Mouse (Mus musculus) induced T-regulatory cell, adult 2 months (primary cell): ENCODE data around the gene Pcolce2.
"Not testable (repeated sequence)": the region's sequence is repeated elsewhere in the genome, so short reads cannot be mapped to it uniquely, and the experiment has no call there.

ENCODE experiments used
- DNase-seq: peaks from one replicate; pipeline ENCODE4 v3.0.0-alpha.2; 2012; ENCODE audit warnings: low read depth

Gene Pcolce2

GRCm38 (mm10) chr9:95637271-95638181, at the start of gene Pcolce2:
Pcolce2 (plus strand) TSS chr9:95637601.
- peak; percentile 11 for DNase-seq

- no peak for DNase-seq
Measured at GRCm38 (mm10) chr9:95588070-95588469, 49.3 kb upstream of the Pcolce2 start.

DNA sequence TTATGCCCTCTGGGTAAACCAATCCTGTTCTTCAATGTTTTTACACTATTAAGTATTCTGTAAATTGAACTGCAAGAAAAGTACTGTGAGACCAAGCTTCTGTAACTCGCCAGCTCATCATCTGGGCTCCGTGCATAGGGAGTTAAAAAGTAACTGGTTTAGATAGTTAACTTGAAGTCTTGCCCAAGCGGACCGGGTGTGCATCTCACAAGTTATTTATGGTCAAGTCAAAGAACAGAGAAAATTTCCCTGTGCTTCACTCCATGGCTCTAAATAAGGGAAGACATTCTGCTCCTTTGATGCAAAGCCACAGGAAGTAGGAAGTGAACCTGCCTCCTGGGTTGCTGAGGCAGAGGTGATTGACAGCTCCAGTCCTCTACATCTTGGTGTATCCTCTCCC, 43.1 kb upstream of the Pcolce2 start:
- DNase-seq, result no peak

DNA sequence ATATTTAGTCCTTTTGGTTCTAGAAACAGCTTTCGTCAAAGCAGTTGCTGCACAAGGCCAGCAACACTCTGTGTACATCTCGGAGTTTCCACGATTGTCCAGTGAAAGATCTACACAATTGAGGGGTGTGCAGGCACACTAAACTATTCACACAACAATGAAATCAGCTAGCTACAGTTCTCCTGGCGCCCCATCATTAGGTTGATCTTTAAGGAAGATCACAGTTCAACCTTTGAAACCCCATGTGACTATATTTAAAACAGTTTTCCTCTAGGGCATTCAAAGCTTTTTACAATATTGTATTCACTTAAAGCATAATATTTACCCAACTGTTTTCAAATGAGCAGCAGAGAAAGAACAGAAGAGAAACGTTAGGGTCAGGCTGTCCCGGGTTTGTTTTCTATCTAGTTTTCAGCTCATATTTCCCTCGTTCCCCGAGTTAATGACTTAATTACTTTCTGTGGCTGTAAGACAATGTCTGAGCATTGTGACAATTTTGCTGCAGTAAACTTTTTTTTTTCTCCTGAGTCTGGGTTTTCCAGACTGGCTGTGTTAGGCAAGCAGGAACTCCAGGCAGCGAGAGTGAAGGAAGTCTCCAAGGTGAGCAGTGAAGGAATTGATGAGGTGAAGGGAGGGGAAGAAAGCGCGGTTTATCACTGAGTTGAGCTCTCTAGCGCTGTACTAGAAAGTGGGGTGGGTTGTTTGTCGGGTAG, 39.8 kb upstream of the Pcolce2 start:
- DNase-seq, result no peak

DNA sequence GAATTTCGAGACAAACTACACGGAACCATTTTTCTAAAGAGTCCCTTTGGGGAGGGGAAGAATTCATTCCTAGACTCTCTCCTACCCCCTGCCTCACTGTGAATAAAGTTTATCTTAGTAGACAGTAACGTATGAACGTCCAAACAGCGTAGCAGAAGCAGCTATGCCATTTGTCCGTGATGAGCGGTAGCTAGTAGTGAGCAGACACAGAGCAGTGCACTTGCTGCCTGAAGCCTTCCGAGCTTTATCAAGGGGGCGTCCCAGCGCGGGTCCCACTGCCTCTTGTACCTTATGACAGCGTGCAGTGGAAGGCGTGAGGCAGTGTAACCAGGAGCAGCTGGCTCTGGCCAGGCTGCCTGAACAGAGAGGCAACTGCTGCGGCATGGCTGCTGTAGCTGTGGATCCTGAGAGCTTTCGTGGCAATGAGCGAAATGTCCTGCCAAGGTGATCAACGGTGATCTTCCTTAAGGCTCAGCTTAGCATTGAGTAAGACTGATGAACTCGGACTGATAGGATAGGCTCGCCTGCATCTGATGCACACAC, 39.2 kb upstream of the Pcolce2 start:
- no peak for DNase-seq

GRCm38 (mm10) chr9:95599399-95599798, 38.0 kb upstream of the Pcolce2 start:
- peak; percentile 18 for DNase-seq

GRCm38 (mm10) chr9:95602849-95603248, 34.6 kb upstream of the Pcolce2 start:
- no peak for DNase-seq

GRCm38 (mm10) chr9:95603316-95603715, 34.1 kb upstream of the Pcolce2 start:
- no peak for DNase-seq

- DNase-seq, result no peak
Measured at GRCm38 (mm10) chr9:95607196-95607595, 30.2 kb upstream of the Pcolce2 start.

GRCm38 (mm10) chr9:95612246-95612768, 25.1 kb upstream of the Pcolce2 start:
- DNase-seq, result no peak

DNA sequence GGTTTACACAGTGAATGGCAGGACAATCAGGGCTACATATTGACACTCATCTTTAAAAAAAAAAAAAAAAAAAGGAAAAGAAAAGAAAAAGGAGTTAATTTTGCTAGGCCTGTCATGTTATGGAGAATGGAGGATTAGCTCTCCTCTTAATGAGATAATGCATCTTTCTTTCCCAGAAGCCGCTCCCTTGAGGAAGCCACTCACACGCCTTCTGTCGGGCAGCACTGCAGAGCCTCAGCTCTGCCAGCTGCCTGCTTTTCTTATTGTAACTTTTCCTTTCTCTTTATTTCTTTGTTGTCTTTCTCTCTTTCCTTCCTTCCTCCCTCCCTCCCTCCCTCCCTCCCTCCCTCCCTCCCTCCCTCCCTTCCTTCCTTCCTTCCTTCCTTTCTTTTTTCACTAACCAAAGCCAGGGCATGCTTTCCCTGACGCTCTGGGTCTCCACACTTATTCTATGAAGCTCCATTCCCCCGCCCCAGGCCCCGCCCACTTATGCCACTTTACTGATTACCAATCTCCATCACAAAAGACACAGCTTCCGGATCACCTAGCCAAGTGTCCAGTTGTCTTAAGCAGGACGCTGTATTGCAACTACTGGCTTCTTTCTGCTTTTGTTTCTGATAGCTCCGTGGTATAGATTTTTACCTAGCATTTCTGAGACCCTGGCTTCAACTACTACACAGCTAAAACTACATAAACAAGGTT, 23.8 kb upstream of the Pcolce2 start:
- peak; percentile 10 for DNase-seq

- no peak for DNase-seq
Measured at GRCm38 (mm10) chr9:95614861-95615615, 22.4 kb upstream of the Pcolce2 start.

DNA sequence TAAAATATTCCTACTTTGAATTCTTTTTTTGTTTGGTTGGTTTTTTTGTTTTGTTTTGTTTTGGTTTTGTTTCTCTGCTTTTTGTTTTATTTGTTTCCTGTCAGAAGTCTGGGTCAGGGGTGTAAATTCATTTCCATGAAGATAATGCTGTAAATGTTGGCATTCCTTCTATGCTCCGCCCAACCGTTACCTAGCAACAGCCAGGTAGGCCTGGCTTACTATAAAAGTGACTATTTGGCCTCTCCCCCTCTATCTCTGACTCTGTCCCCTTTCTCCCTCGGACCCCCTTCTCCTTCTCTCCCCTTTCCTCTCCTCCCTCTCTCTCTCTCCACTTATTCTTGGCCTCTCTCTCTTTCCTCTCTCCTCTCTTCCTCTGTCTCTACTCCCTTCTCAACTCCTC, 21.4 kb upstream of the Pcolce2 start:
- DNase-seq, result no peak

GRCm38 (mm10) chr9:95618572-95618971, 18.8 kb upstream of the Pcolce2 start:
- DNase-seq, result no peak

DNA sequence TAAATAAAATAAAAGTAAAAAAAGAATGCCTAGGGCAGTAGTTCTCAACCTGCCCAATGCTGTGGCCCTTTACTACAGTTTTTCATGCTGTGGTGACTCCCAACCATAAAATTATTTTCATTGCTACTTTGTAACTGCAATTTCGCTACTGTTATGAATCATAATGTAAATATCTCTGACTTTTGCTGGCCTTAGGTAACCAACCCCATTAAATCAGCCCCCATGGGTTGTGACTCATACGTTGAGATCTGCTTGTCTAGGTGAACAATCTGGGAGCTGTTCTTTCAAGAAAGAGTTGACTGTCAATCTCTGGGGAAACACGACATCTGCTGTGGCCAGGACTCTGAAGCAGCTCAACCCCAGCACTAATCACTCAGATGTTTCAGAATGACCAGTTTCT, 13.3 kb upstream of the Pcolce2 start:
- DNase-seq, result no peak

DNA sequence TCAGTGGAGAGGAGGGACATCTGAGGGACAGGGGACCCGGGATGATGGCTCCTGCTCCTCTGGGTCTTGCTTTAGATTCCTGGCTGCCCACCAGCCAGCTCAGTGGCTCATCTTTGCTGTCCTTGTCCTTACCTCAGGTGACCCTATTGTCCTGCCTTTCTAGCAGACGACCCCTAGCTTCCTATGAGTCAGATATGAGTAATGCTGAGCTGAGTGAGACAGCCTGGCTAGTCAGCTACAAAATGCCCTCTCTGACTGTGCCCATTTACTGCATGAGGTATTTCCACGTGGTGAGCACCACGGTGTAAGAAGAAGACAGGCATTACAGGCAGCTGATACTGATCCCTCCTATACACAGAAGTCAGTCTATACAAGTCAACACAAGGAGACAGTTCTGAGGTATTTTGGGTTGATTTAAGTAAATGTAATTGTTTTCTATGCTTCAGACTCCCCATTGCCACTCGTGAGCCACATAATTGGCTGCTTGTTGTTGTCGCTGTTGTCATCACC, 8.9 kb upstream of the Pcolce2 start:
- no peak for DNase-seq

GRCm38 (mm10) chr9:95629561-95629960, 7.8 kb upstream of the Pcolce2 start:
- not testable (repeated sequence) for DNase-seq

GRCm38 (mm10) chr9:95636395-95636794, 1.0 kb upstream of the Pcolce2 start:
- DNase-seq, result no peak

GRCm38 (mm10) chr9:95639919-95640318, 2.5 kb downstream of the Pcolce2 start:
- no peak for DNase-seq

DNA sequence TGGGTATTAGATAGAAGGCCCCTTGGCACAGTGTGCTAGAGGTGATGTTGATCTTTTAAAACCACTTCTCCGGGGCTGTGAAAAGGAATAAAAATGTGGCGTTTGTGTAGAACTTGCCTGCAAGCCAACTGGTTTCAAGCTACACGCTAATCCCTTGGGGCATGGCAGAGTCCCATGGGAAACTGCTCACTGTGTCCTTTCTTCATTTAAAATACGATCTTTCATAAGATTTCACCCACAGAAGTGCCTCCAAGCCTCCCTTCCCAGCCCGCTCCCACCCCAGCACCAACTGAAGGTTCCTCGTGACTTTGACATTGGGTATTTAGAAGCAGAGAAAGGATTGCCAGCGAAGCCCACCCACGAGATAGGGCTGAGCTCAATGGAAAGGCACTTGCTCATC, 8.5 kb downstream of the Pcolce2 start:
- DNase-seq, result no peak

GRCm38 (mm10) chr9:95653363-95653762, 16.0 kb downstream of the Pcolce2 start:
- DNase-seq, result no peak
